Mouse (Mus musculus) MEL (cell line): Measurements from ENCODE around the gene Map9. TPM values are rescaled to one million over a fixed set of nuclear protein-coding genes. Genes with fewer than 3 reads are reported as not detected.
A peak's percentile ranks its signal among the peaks of the same experiment; 100 is the strongest.

Source experiments
- DNase-seq: peaks from one replicate; pipeline ENCODE4 v3.0.0; 2011; ENCODE audit warnings: low read depth, low spot score
- H3K27ac ChIP-seq: 2 replicates; pipeline ENCODE4 v1.5.1; 2012; ENCODE audit warnings: low read depth, mild to moderate bottlenecking, control low read depth, low read length, moderate library complexity; ENCODE audit not compliant: control insufficient read depth
- H3K27me3 ChIP-seq, 2 experiments: fragments of 150-350 bp in 1 of 2; sonication (generic) in 1 of 2; 2 replicates each; pipeline ENCODE4 v1.6.1; 2012; ENCODE audit warnings: low read length in 2 of 2, mild to moderate bottlenecking in 2 of 2, improper control_type of control experiment in 1 of 2, moderate library complexity in 1 of 2; ENCODE audit not compliant: insufficient read depth in 2 of 2, control insufficient read depth in 1 of 2
- H3K36me3 ChIP-seq, 2 experiments: 2 replicates each; pipeline ENCODE4 v1.6.1; 2012 to 2014; ENCODE audit warnings: low read length in 2 of 2, improper control_type of control experiment in 1 of 2, inconsistent platforms in 1 of 2, mild to moderate bottlenecking in 1 of 2; ENCODE audit not compliant: insufficient read depth in 2 of 2, control insufficient read depth in 1 of 2
- H3K4me1 ChIP-seq, 2 experiments: fragments of 150-350 bp in 1 of 2; sonication (generic) in 1 of 2; 2 replicates each; pipeline ENCODE4 v1.6.1; 2012; ENCODE audit warnings: low read length in 2 of 2, improper control_type of control experiment in 1 of 2, mild to moderate bottlenecking in 1 of 2; ENCODE audit not compliant: insufficient read depth in 2 of 2, control insufficient read depth in 1 of 2
- H3K4me3 ChIP-seq, 2 experiments: fragments of 150-350 bp in 1 of 2; sonication (generic) in 1 of 2; 2 replicates each; pipeline ENCODE4 v1.5.1; 2012; ENCODE audit warnings: low read depth in 2 of 2, low read length in 2 of 2, mild to moderate bottlenecking in 2 of 2, moderate library complexity in 2 of 2, control low read depth in 1 of 2, improper control_type of control experiment in 1 of 2; ENCODE audit not compliant: control insufficient read depth in 1 of 2, insufficient read depth in 1 of 2
- H3K79me2 ChIP-seq: 2 replicates; pipeline ENCODE4 v1.6.1; 2012; ENCODE audit warnings: mild to moderate bottlenecking, low read length, moderate library complexity; ENCODE audit not compliant: control insufficient read depth, poor library complexity, insufficient read depth
- H3K9ac ChIP-seq: 2 replicates; pipeline ENCODE4 v1.6.1; 2012; ENCODE audit warnings: low read depth, mild to moderate bottlenecking, control low read depth, low read length, moderate library complexity; ENCODE audit not compliant: control insufficient read depth, poor library complexity, severe bottlenecking
- H3K9me3 ChIP-seq: fragments of 150-350 bp; sonication (generic); replicated peaks from 2 replicates; pipeline ENCODE4 v1.6.1; 2012; ENCODE audit warnings: mild to moderate bottlenecking, low read length, improper control_type of control experiment, moderate library complexity; ENCODE audit not compliant: insufficient read depth
- BHLHE40 ChIP-seq: IDR thresholded peaks from 2 replicates; pipeline ENCODE4 v1.6.1; 2012; ENCODE audit warnings: low read depth, mild to moderate bottlenecking, inconsistent platforms, low read length, improper control_type of control experiment, borderline replicate concordance
- CHD1 ChIP-seq: IDR thresholded peaks from 2 replicates; pipeline ENCODE4 v1.6.1; 2012; ENCODE audit warnings: low read depth, mild to moderate bottlenecking, inconsistent platforms, low read length, improper control_type of control experiment
- CTCF ChIP-seq, 3 experiments: IDR thresholded peaks in 2 of 3; conservative IDR thresholded peaks in 1 of 3; 2 replicates each; pipeline ENCODE4 v1.5.1; 2011 to 2012; ENCODE audit warnings: low read length in 3 of 3, low read depth in 2 of 3, mild to moderate bottlenecking in 2 of 3, improper control_type of control experiment in 1 of 3, inconsistent platforms in 1 of 3, mixed read lengths in 1 of 3, moderate library complexity in 1 of 3; ENCODE audit not compliant: control insufficient read depth in 1 of 3, insufficient read depth in 1 of 3, poor library complexity in 1 of 3, severe bottlenecking in 1 of 3
- E2F4 ChIP-seq: IDR thresholded peaks from 2 replicates; pipeline ENCODE4 v1.6.1; 2011; ENCODE audit warnings: low read depth, low read length, improper control_type of control experiment, borderline replicate concordance
- ELF1 ChIP-seq: IDR thresholded peaks from 2 replicates; pipeline ENCODE4 v1.6.1; 2014; ENCODE audit warnings: low read depth, mild to moderate bottlenecking, inconsistent platforms, low read length, improper control_type of control experiment, moderate library complexity
- GATA1 ChIP-seq: IDR thresholded peaks from 2 replicates; pipeline ENCODE4 v1.6.1; 2011; ENCODE audit warnings: low read depth, low read length, improper control_type of control experiment
- HCFC1 ChIP-seq: IDR thresholded peaks from 2 replicates; pipeline ENCODE4 v1.6.1; 2012; ENCODE audit warnings: low read depth, mild to moderate bottlenecking, inconsistent platforms, low read length, improper control_type of control experiment, moderate library complexity
- KAT2A ChIP-seq: conservative IDR thresholded peaks from 2 replicates; pipeline ENCODE4 v1.6.1; 2012; ENCODE audit warnings: low read depth, low read length, improper control_type of control experiment, inconsistent platforms
- MXI1 ChIP-seq: IDR thresholded peaks from 2 replicates; pipeline ENCODE4 v1.6.1; 2011; ENCODE audit warnings: mild to moderate bottlenecking, low read depth, low read length, improper control_type of control experiment
- NELFE ChIP-seq: IDR thresholded peaks from 2 replicates; pipeline ENCODE4 v1.6.1; 2011; ENCODE audit warnings: low read depth, low read length, improper control_type of control experiment
- NRF1 ChIP-seq: IDR thresholded peaks from 2 replicates; pipeline ENCODE4 v1.6.1; 2014; ENCODE audit warnings: low read depth, mild to moderate bottlenecking, inconsistent platforms, low read length, improper control_type of control experiment, moderate library complexity; ENCODE audit not compliant: poor library complexity, insufficient read depth, severe bottlenecking
- POLR2A ChIP-seq, 2 experiments: IDR thresholded peaks; 2 replicates each; pipeline ENCODE4 v1.6.1; 2011 to 2012; ENCODE audit warnings: low read length in 2 of 2, mild to moderate bottlenecking in 2 of 2, control low read depth in 1 of 2, improper control_type of control experiment in 1 of 2, low read depth in 1 of 2, moderate library complexity in 1 of 2; ENCODE audit not compliant: control insufficient read depth in 1 of 2, insufficient read depth in 1 of 2, poor library complexity in 1 of 2
- POLR2AphosphoS2 ChIP-seq: IDR thresholded peaks from 2 replicates; pipeline ENCODE4 v1.6.1; 2011; ENCODE audit warnings: low read length, improper control_type of control experiment
- POLR2AphosphoS5 ChIP-seq: IDR thresholded peaks from 2 replicates; pipeline ENCODE4 v1.6.1; 2012; ENCODE audit warnings: low read depth, borderline replicate concordance, mild to moderate bottlenecking, inconsistent platforms, low read length, moderate library complexity, mixed read lengths
- RAD21 ChIP-seq: IDR thresholded peaks from 2 replicates; pipeline ENCODE4 v1.6.1; 2011; ENCODE audit warnings: mild to moderate bottlenecking, low read depth, low read length, improper control_type of control experiment
- SIN3A ChIP-seq: IDR thresholded peaks from 2 replicates; pipeline ENCODE4 v1.6.1; 2012; ENCODE audit warnings: low read length, improper control_type of control experiment, inconsistent platforms
- SMC3 ChIP-seq: IDR thresholded peaks from 2 replicates; pipeline ENCODE4 v1.6.1; 2011; ENCODE audit warnings: low read depth, low read length, improper control_type of control experiment
- TAL1 ChIP-seq: IDR thresholded peaks from 2 replicates; pipeline ENCODE4 v1.6.1; 2012; ENCODE audit warnings: mild to moderate bottlenecking, inconsistent platforms, low read length, moderate library complexity, mixed read lengths
- TBP ChIP-seq: IDR thresholded peaks from 2 replicates; pipeline ENCODE4 v1.8.0; 2011; ENCODE audit warnings: low read depth, low read length, improper control_type of control experiment
- TCF12 ChIP-seq: IDR thresholded peaks from 2 replicates; pipeline ENCODE4 v1.6.1; 2014; ENCODE audit warnings: low read depth, mild to moderate bottlenecking, inconsistent platforms, low read length, improper control_type of control experiment, moderate library complexity
- UBTF ChIP-seq: IDR thresholded peaks from 2 replicates; pipeline ENCODE4 v1.6.1; 2012; ENCODE audit warnings: low read depth, mild to moderate bottlenecking, inconsistent platforms, low read length, improper control_type of control experiment, moderate library complexity, borderline replicate concordance; ENCODE audit not compliant: insufficient read depth
- USF2 ChIP-seq, 2 experiments: IDR thresholded peaks; 2 replicates each; pipeline ENCODE4 v1.6.1; 2011 to 2012; ENCODE audit warnings: improper control_type of control experiment in 2 of 2, low read length in 2 of 2, borderline replicate concordance in 1 of 2, inconsistent platforms in 1 of 2, low read depth in 1 of 2, mild to moderate bottlenecking in 1 of 2; ENCODE audit not compliant: insufficient read depth in 1 of 2
- ZMIZ1 ChIP-seq: IDR thresholded peaks from 2 replicates; pipeline ENCODE4 v1.6.1; 2012; ENCODE audit warnings: low read depth, mild to moderate bottlenecking, inconsistent platforms, low read length, improper control_type of control experiment, moderate library complexity
- ZNF384 ChIP-seq: IDR thresholded peaks from 2 replicates; pipeline ENCODE4 v1.6.1; 2012; ENCODE audit warnings: low read depth, mild to moderate bottlenecking, inconsistent platforms, low read length, improper control_type of control experiment
- polyA plus RNA-seq, 2 experiments: library from polyadenylated mRNA; stranded (reverse) in 1 of 2; unstranded in 1 of 2; fragments of >175 nt in 1 of 2; fragments of >200 nt in 1 of 2; gene quantifications; 2 replicates each; pipeline versions ENCODE4 v1.2.1 to v1.2.4; 2012; ENCODE audit warnings: low replicate concordance in 2 of 2, low read depth in 1 of 2; ENCODE audit not compliant: insufficient read length in 2 of 2, insufficient read depth in 1 of 2, missing spikeins in 1 of 2
- total RNA-seq: library from RNA; depleted of rRNA; stranded (reverse); fragments of 300-350 nt; gene quantifications from 2 replicates; pipeline ENCODE4 v1.2.3, GENCODE M21; 2012

Gene Map9
- total and polyA plus RNA-seq, 3 experiments: not detected

DNA sequence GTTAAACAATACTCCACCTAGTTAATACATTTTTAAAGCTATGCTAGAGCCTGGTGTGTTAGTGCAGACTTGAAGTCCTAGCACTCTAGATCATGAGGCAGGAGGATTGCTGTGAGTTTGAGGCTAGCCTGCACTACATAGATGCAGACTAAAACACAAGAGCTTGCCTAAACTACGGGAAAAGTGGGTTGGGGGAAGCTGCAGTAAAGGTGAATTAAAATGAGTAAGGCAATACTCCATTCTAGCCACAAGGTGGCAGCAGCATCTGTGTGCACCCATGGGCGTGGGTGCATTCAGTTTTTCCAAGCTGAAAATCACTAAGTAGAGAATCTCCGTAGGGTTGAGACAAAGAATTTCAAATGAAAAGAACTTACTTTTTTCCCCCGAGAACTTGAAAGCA lies 7.1 kb downstream of the Map9 start:
- peak; percentile 17 for DNase-seq
- Histone ChIP-seq H3K4me1 (no peaks in the 10 kb centered on the region), H3K27ac (no peak overlapping the region)

DNA sequence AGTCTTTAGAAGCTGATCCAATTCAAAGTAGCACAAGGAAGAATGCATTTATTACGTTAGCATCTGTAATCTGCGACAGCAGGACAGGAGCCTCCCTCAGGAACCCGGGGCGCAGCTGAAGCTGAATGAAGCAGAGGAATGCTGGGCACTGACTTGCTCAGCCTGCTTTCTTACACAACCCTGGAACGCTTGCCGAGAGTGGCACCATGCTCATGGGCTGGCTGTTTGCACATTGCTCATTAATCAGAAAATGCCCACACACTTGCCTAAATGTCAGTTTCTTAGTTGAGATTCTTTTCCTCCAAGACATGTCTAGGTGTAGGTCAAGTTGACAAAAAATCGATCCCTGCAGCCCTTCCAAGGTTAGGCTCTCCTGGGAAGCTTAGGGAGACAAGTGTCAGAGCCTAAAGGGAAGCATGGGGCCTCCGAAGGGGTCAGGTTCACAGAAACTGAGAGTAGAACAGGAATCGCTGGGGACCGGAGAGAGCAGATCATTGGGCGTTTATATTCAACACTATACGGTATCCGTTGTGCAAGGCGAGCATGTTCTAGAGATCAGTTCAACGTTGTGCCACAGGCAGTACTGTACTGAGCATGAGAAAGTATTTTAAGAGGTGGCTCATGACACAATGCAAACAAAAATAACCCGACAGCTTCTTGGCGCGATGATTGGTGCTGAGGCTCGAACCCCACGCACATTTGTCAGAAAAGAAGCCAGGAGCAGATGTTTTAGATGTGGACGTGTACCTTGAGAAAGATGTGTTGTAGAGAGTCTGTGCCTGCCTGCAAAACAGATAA lies 11.4 kb downstream of the Map9 start:
- TF ChIP-seq UBTF: no peak
- no peak for TF ChIP-seq KAT2A
- TF ChIP-seq TBP: no peak
- no peak for TF ChIP-seq MXI1
- TF ChIP-seq POLR2AphosphoS5: no peak
- TF ChIP-seq NELFE: no peak
- no peak for TF ChIP-seq SIN3A
- no peak for TF ChIP-seq POLR2AphosphoS2
- no peak for TF ChIP-seq CHD1
- no peak for TF ChIP-seq POLR2A (IDR thresholded peaks at IDR 0.05; ENCODE audit: control insufficient read depth in 1 of 2, insufficient read depth in 1 of 2, low read depth in 1 of 2, low read length in 2 of 2, poor library complexity in 1 of 2)
- no peak for TF ChIP-seq RAD21
- Histone ChIP-seq H3K4me1 (no peaks in the 10 kb centered on the region), H3K9me3 (no peaks in the 10 kb centered on the region), H3K27ac (no peak overlapping the region), H3K4me3 (no peak overlapping the region), H3K27me3 (no peaks in the 10 kb centered on the region), H3K9ac (no peak overlapping the region), H3K36me3 (no peaks in the 10 kb centered on the region), H3K79me2 (no peaks in the 10 kb centered on the region)
- no peak for DNase-seq

More for the DNA sequence above, 7.1 kb downstream of the Map9 start:
- Histone ChIP-seq H3K9me3 (no peaks in the 10 kb centered on the region), H3K79me2 (no peaks in the 10 kb centered on the region), H3K9ac (no peak overlapping the region)
- no peak for TF ChIP-seq MXI1
- TF ChIP-seq GATA1: no peak
- TF ChIP-seq TCF12: no peak
- TF ChIP-seq TBP: no peak
- TF ChIP-seq NRF1: no peak
- TF ChIP-seq ZNF384: no peak
- no peak for TF ChIP-seq SIN3A
- TF ChIP-seq SMC3: peak; percentile 72
- TF ChIP-seq POLR2A (IDR thresholded peaks at IDR 0.05; ENCODE audit: control insufficient read depth in 1 of 2, insufficient read depth in 1 of 2, low read depth in 1 of 2, low read length in 2 of 2, poor library complexity in 1 of 2): no peak
- TF ChIP-seq ZMIZ1: no peak
- no peak for TF ChIP-seq KAT2A
- no peak for TF ChIP-seq USF2 (IDR thresholded peaks at IDR 0.05; ENCODE audit: borderline replicate concordance in 1 of 2, insufficient read depth in 1 of 2, low read depth in 1 of 2, low read length in 2 of 2)
- peak; percentile 48 for TF ChIP-seq RAD21
- no peak for TF ChIP-seq POLR2AphosphoS5
- TF ChIP-seq HCFC1: no peak
- no peak for TF ChIP-seq BHLHE40
- TF ChIP-seq CTCF (IDR thresholded peaks at IDR 0.05 in 2 of 3, conservative IDR thresholded peaks at IDR 0.05 in 1 of 3; ENCODE audit: control insufficient read depth in 1 of 3, insufficient read depth in 1 of 3, low read depth in 2 of 3, low read length in 3 of 3, poor library complexity in 1 of 3, severe bottlenecking in 1 of 3): peak; percentile 61 to 70 (median 62)
- TF ChIP-seq ELF1: no peak
- TF ChIP-seq TAL1: no peak
- no peak for TF ChIP-seq E2F4
- TF ChIP-seq, all 39 proteins: peak for 3
- Histone ChIP-seq H3K4me3 (no peak overlapping the region), H3K27me3 (no peaks in the 10 kb centered on the region), H3K36me3 (no peaks in the 10 kb centered on the region)
